Mouse (Mus musculus) MEL (cell line): ENCODE measurements around the gene Gpr82. TPM values are rescaled to one million over a fixed set of nuclear protein-coding genes. Genes with fewer than 3 reads are reported as not detected.

Source experiments
- DNase-seq: peaks from one replicate; pipeline ENCODE4 v3.0.0; 2011; ENCODE audit warnings: low read depth, low spot score
- H3K27ac ChIP-seq: 2 replicates; pipeline ENCODE4 v1.5.1; 2012; ENCODE audit warnings: low read depth, mild to moderate bottlenecking, control low read depth, low read length, moderate library complexity; ENCODE audit not compliant: control insufficient read depth
- H3K27me3 ChIP-seq, 2 experiments: fragments of 150-350 bp in 1 of 2; sonication (generic) in 1 of 2; 2 replicates each; pipeline ENCODE4 v1.6.1; 2012; ENCODE audit warnings: low read length in 2 of 2, mild to moderate bottlenecking in 2 of 2, improper control_type of control experiment in 1 of 2, moderate library complexity in 1 of 2; ENCODE audit not compliant: insufficient read depth in 2 of 2, control insufficient read depth in 1 of 2
- H3K36me3 ChIP-seq, 2 experiments: 2 replicates each; pipeline ENCODE4 v1.6.1; 2012 to 2014; ENCODE audit warnings: low read length in 2 of 2, improper control_type of control experiment in 1 of 2, inconsistent platforms in 1 of 2, mild to moderate bottlenecking in 1 of 2; ENCODE audit not compliant: insufficient read depth in 2 of 2, control insufficient read depth in 1 of 2
- H3K4me1 ChIP-seq, 2 experiments: fragments of 150-350 bp in 1 of 2; sonication (generic) in 1 of 2; 2 replicates each; pipeline ENCODE4 v1.6.1; 2012; ENCODE audit warnings: low read length in 2 of 2, improper control_type of control experiment in 1 of 2, mild to moderate bottlenecking in 1 of 2; ENCODE audit not compliant: insufficient read depth in 2 of 2, control insufficient read depth in 1 of 2
- H3K4me3 ChIP-seq, 2 experiments: fragments of 150-350 bp in 1 of 2; sonication (generic) in 1 of 2; 2 replicates each; pipeline ENCODE4 v1.5.1; 2012; ENCODE audit warnings: low read depth in 2 of 2, low read length in 2 of 2, mild to moderate bottlenecking in 2 of 2, moderate library complexity in 2 of 2, control low read depth in 1 of 2, improper control_type of control experiment in 1 of 2; ENCODE audit not compliant: control insufficient read depth in 1 of 2, insufficient read depth in 1 of 2
- H3K79me2 ChIP-seq: 2 replicates; pipeline ENCODE4 v1.6.1; 2012; ENCODE audit warnings: mild to moderate bottlenecking, low read length, moderate library complexity; ENCODE audit not compliant: control insufficient read depth, poor library complexity, insufficient read depth
- H3K9ac ChIP-seq: 2 replicates; pipeline ENCODE4 v1.6.1; 2012; ENCODE audit warnings: low read depth, mild to moderate bottlenecking, control low read depth, low read length, moderate library complexity; ENCODE audit not compliant: control insufficient read depth, poor library complexity, severe bottlenecking
- H3K9me3 ChIP-seq: fragments of 150-350 bp; sonication (generic); replicated peaks from 2 replicates; pipeline ENCODE4 v1.6.1; 2012; ENCODE audit warnings: mild to moderate bottlenecking, low read length, improper control_type of control experiment, moderate library complexity; ENCODE audit not compliant: insufficient read depth
- BHLHE40 ChIP-seq: IDR thresholded peaks from 2 replicates; pipeline ENCODE4 v1.6.1; 2012; ENCODE audit warnings: low read depth, mild to moderate bottlenecking, inconsistent platforms, low read length, improper control_type of control experiment, borderline replicate concordance
- CHD1 ChIP-seq: IDR thresholded peaks from 2 replicates; pipeline ENCODE4 v1.6.1; 2012; ENCODE audit warnings: low read depth, mild to moderate bottlenecking, inconsistent platforms, low read length, improper control_type of control experiment
- CHD2 ChIP-seq: IDR thresholded peaks from 2 replicates; pipeline ENCODE4 v1.6.1; 2011; ENCODE audit warnings: low read length, improper control_type of control experiment
- CTCF ChIP-seq, 3 experiments: IDR thresholded peaks in 2 of 3; conservative IDR thresholded peaks in 1 of 3; 2 replicates each; pipeline ENCODE4 v1.5.1; 2011 to 2012; ENCODE audit warnings: low read length in 3 of 3, low read depth in 2 of 3, mild to moderate bottlenecking in 2 of 3, improper control_type of control experiment in 1 of 3, inconsistent platforms in 1 of 3, mixed read lengths in 1 of 3, moderate library complexity in 1 of 3; ENCODE audit not compliant: control insufficient read depth in 1 of 3, insufficient read depth in 1 of 3, poor library complexity in 1 of 3, severe bottlenecking in 1 of 3
- E2F4 ChIP-seq: IDR thresholded peaks from 2 replicates; pipeline ENCODE4 v1.6.1; 2011; ENCODE audit warnings: low read depth, low read length, improper control_type of control experiment, borderline replicate concordance
- ELF1 ChIP-seq: IDR thresholded peaks from 2 replicates; pipeline ENCODE4 v1.6.1; 2014; ENCODE audit warnings: low read depth, mild to moderate bottlenecking, inconsistent platforms, low read length, improper control_type of control experiment, moderate library complexity
- EP300 ChIP-seq, 2 experiments: IDR thresholded peaks; 2 replicates each; pipeline ENCODE4 v1.6.1; 2011; ENCODE audit warnings: improper control_type of control experiment in 2 of 2, low read length in 2 of 2, low read depth in 1 of 2, mild to moderate bottlenecking in 1 of 2
- ETS1 ChIP-seq: IDR thresholded peaks from 2 replicates; pipeline ENCODE4 v1.6.1; 2012; ENCODE audit warnings: low read depth, mild to moderate bottlenecking, inconsistent platforms, low read length, improper control_type of control experiment, moderate library complexity
- GABPA ChIP-seq: IDR thresholded peaks from 2 replicates; pipeline ENCODE4 v1.6.1; 2012; ENCODE audit warnings: low read depth, mild to moderate bottlenecking, inconsistent platforms, low read length, improper control_type of control experiment, moderate library complexity
- GATA1 ChIP-seq: IDR thresholded peaks from 2 replicates; pipeline ENCODE4 v1.6.1; 2011; ENCODE audit warnings: low read depth, low read length, improper control_type of control experiment
- HCFC1 ChIP-seq: IDR thresholded peaks from 2 replicates; pipeline ENCODE4 v1.6.1; 2012; ENCODE audit warnings: low read depth, mild to moderate bottlenecking, inconsistent platforms, low read length, improper control_type of control experiment, moderate library complexity
- JUND ChIP-seq: IDR thresholded peaks from 2 replicates; pipeline ENCODE4 v1.6.1; 2011; ENCODE audit warnings: low read depth, mild to moderate bottlenecking, improper control_type of control experiment, low read length
- KAT2A ChIP-seq: conservative IDR thresholded peaks from 2 replicates; pipeline ENCODE4 v1.6.1; 2012; ENCODE audit warnings: low read depth, low read length, improper control_type of control experiment, inconsistent platforms
- MAFK ChIP-seq: IDR thresholded peaks from 2 replicates; pipeline ENCODE4 v1.6.1; 2011; ENCODE audit warnings: low read depth, mild to moderate bottlenecking, low read length, improper control_type of control experiment, borderline replicate concordance
- MAX ChIP-seq: IDR thresholded peaks from 2 replicates; pipeline ENCODE4 v1.6.1; 2011; ENCODE audit warnings: low read length, improper control_type of control experiment
- MAZ ChIP-seq: IDR thresholded peaks from 2 replicates; pipeline ENCODE4 v1.6.1; 2012; ENCODE audit warnings: low read depth, mild to moderate bottlenecking, inconsistent platforms, low read length, improper control_type of control experiment
- MEF2A ChIP-seq: IDR thresholded peaks from 2 replicates; pipeline ENCODE4 v1.6.1; 2014; ENCODE audit warnings: low read depth, mild to moderate bottlenecking, inconsistent platforms, low read length, improper control_type of control experiment; ENCODE audit not compliant: poor library complexity, insufficient replicate concordance, severe bottlenecking; ENCODE audit errors: extremely low read depth
- MXI1 ChIP-seq: IDR thresholded peaks from 2 replicates; pipeline ENCODE4 v1.6.1; 2011; ENCODE audit warnings: mild to moderate bottlenecking, low read depth, low read length, improper control_type of control experiment
- MYB ChIP-seq: IDR thresholded peaks from 2 replicates; pipeline ENCODE4 v1.6.1; 2011; ENCODE audit warnings: mild to moderate bottlenecking, low read depth, low read length, improper control_type of control experiment
- MYC ChIP-seq: IDR thresholded peaks from 2 replicates; pipeline ENCODE4 v1.6.1; 2011; ENCODE audit warnings: low read depth, mild to moderate bottlenecking, low read length, improper control_type of control experiment, moderate library complexity
- NELFE ChIP-seq: IDR thresholded peaks from 2 replicates; pipeline ENCODE4 v1.6.1; 2011; ENCODE audit warnings: low read depth, low read length, improper control_type of control experiment
- NRF1 ChIP-seq: IDR thresholded peaks from 2 replicates; pipeline ENCODE4 v1.6.1; 2014; ENCODE audit warnings: low read depth, mild to moderate bottlenecking, inconsistent platforms, low read length, improper control_type of control experiment, moderate library complexity; ENCODE audit not compliant: poor library complexity, insufficient read depth, severe bottlenecking
- POLR2A ChIP-seq, 2 experiments: IDR thresholded peaks; 2 replicates each; pipeline ENCODE4 v1.6.1; 2011 to 2012; ENCODE audit warnings: low read length in 2 of 2, mild to moderate bottlenecking in 2 of 2, control low read depth in 1 of 2, improper control_type of control experiment in 1 of 2, low read depth in 1 of 2, moderate library complexity in 1 of 2; ENCODE audit not compliant: control insufficient read depth in 1 of 2, insufficient read depth in 1 of 2, poor library complexity in 1 of 2
- POLR2AphosphoS2 ChIP-seq: IDR thresholded peaks from 2 replicates; pipeline ENCODE4 v1.6.1; 2011; ENCODE audit warnings: low read length, improper control_type of control experiment
- POLR2AphosphoS5 ChIP-seq: IDR thresholded peaks from 2 replicates; pipeline ENCODE4 v1.6.1; 2012; ENCODE audit warnings: low read depth, borderline replicate concordance, mild to moderate bottlenecking, inconsistent platforms, low read length, moderate library complexity, mixed read lengths
- RAD21 ChIP-seq: IDR thresholded peaks from 2 replicates; pipeline ENCODE4 v1.6.1; 2011; ENCODE audit warnings: mild to moderate bottlenecking, low read depth, low read length, improper control_type of control experiment
- RCOR1 ChIP-seq: IDR thresholded peaks from 2 replicates; pipeline ENCODE4 v1.6.1; 2012; ENCODE audit warnings: low read depth, mild to moderate bottlenecking, inconsistent platforms, low read length, improper control_type of control experiment
- SIN3A ChIP-seq: IDR thresholded peaks from 2 replicates; pipeline ENCODE4 v1.6.1; 2012; ENCODE audit warnings: low read length, improper control_type of control experiment, inconsistent platforms
- SMC3 ChIP-seq: IDR thresholded peaks from 2 replicates; pipeline ENCODE4 v1.6.1; 2011; ENCODE audit warnings: low read depth, low read length, improper control_type of control experiment
- TBP ChIP-seq: IDR thresholded peaks from 2 replicates; pipeline ENCODE4 v1.8.0; 2011; ENCODE audit warnings: low read depth, low read length, improper control_type of control experiment
- UBTF ChIP-seq: IDR thresholded peaks from 2 replicates; pipeline ENCODE4 v1.6.1; 2012; ENCODE audit warnings: low read depth, mild to moderate bottlenecking, inconsistent platforms, low read length, improper control_type of control experiment, moderate library complexity, borderline replicate concordance; ENCODE audit not compliant: insufficient read depth
- USF1 ChIP-seq: IDR thresholded peaks from 2 replicates; pipeline ENCODE4 v1.6.1; 2014; ENCODE audit warnings: low read depth, mild to moderate bottlenecking, inconsistent platforms, low read length, improper control_type of control experiment, moderate library complexity
- USF2 ChIP-seq, 2 experiments: IDR thresholded peaks; 2 replicates each; pipeline ENCODE4 v1.6.1; 2011 to 2012; ENCODE audit warnings: improper control_type of control experiment in 2 of 2, low read length in 2 of 2, borderline replicate concordance in 1 of 2, inconsistent platforms in 1 of 2, low read depth in 1 of 2, mild to moderate bottlenecking in 1 of 2; ENCODE audit not compliant: insufficient read depth in 1 of 2
- ZC3H11A ChIP-seq: IDR thresholded peaks from 2 replicates; pipeline ENCODE4 v1.6.1; 2012; ENCODE audit warnings: low read depth, mild to moderate bottlenecking, inconsistent platforms, low read length, improper control_type of control experiment
- ZKSCAN1 ChIP-seq: IDR thresholded peaks from 2 replicates; pipeline ENCODE4 v1.6.1; 2012; ENCODE audit warnings: low read depth, mild to moderate bottlenecking, inconsistent platforms, low read length, improper control_type of control experiment, moderate library complexity
- ZMIZ1 ChIP-seq: IDR thresholded peaks from 2 replicates; pipeline ENCODE4 v1.6.1; 2012; ENCODE audit warnings: low read depth, mild to moderate bottlenecking, inconsistent platforms, low read length, improper control_type of control experiment, moderate library complexity
- ZNF384 ChIP-seq: IDR thresholded peaks from 2 replicates; pipeline ENCODE4 v1.6.1; 2012; ENCODE audit warnings: low read depth, mild to moderate bottlenecking, inconsistent platforms, low read length, improper control_type of control experiment
- polyA plus RNA-seq, 2 experiments: library from polyadenylated mRNA; stranded (reverse) in 1 of 2; unstranded in 1 of 2; fragments of >175 nt in 1 of 2; fragments of >200 nt in 1 of 2; gene quantifications; 2 replicates each; pipeline versions ENCODE4 v1.2.1 to v1.2.4; 2012; ENCODE audit warnings: low replicate concordance in 2 of 2, low read depth in 1 of 2; ENCODE audit not compliant: insufficient read length in 2 of 2, insufficient read depth in 1 of 2, missing spikeins in 1 of 2
- total RNA-seq: library from RNA; depleted of rRNA; stranded (reverse); fragments of 300-350 nt; gene quantifications from 2 replicates; pipeline ENCODE4 v1.2.3, GENCODE M21; 2012

Gpr82 gene
- total and polyA plus RNA-seq, 3 experiments, result 0.06 to 0.12 TPM; not detected in 1

- Histone ChIP-seq H3K9ac (peak overlapping the region; percentile 76), H3K4me3 (peak overlapping the region; percentile 67 to 84), H3K4me1 (peaks cover 18 to 38% of the 10 kb centered on the region in 2 experiments), H3K36me3 (peaks cover 0 to 49% of the 10 kb centered on the region in 2 experiments; a peak in 2 of 4 replicates), H3K27ac (peak overlapping the region; percentile 89), H3K79me2 (no peaks in the 10 kb centered on the region), H3K27me3 (no peaks in the 10 kb centered on the region), H3K9me3 (no peaks in the 10 kb centered on the region)
- DNase-seq, result peak; percentile 73
- TF ChIP-seq SMC3, result peak; percentile 26
- 0 out of 2 replicates have a peak, but pooled peaks have one; percentile 31 for TF ChIP-seq MAZ
- TF ChIP-seq CHD1, result peak; percentile 31; the same call in 1 of the 2 replicates
- peak; percentile 70 for TF ChIP-seq MAX
- TF ChIP-seq USF1, result no peak
- peak; percentile 14; the same call in 1 of the 2 replicates for TF ChIP-seq ETS1
- peak in 1 of 2 experiments; percentile 13; a peak in 2 of 4 replicates for TF ChIP-seq EP300 (IDR thresholded peaks at IDR 0.05; ENCODE audit: low read depth in 1 of 2, low read length in 2 of 2)
- TF ChIP-seq HCFC1, result no peak
- TF ChIP-seq JUND, result no peak
- TF ChIP-seq RAD21, result no peak
- peak; percentile 51; the same call in 1 of the 2 replicates for TF ChIP-seq SIN3A
- no peak for TF ChIP-seq NRF1
- TF ChIP-seq CTCF (IDR thresholded peaks at IDR 0.05 in 2 of 3, conservative IDR thresholded peaks at IDR 0.05 in 1 of 3; ENCODE audit: control insufficient read depth in 1 of 3, insufficient read depth in 1 of 3, low read depth in 2 of 3, low read length in 3 of 3, poor library complexity in 1 of 3, severe bottlenecking in 1 of 3), result no peak
- no peak for TF ChIP-seq USF2 (IDR thresholded peaks at IDR 0.05; ENCODE audit: borderline replicate concordance in 1 of 2, insufficient read depth in 1 of 2, low read depth in 1 of 2, low read length in 2 of 2)
- no peak for TF ChIP-seq MYB
- TF ChIP-seq MYC, result no peak
- TF ChIP-seq ZNF384, result 0 out of 2 replicates have a peak, but pooled peaks have one; percentile 5
- no peak for TF ChIP-seq E2F4
- TF ChIP-seq POLR2AphosphoS2, result no peak
- TF ChIP-seq MXI1, result peak; percentile 49
- TF ChIP-seq MEF2A, result no peak
- TF ChIP-seq RCOR1, result no peak
- no peak for TF ChIP-seq ZC3H11A
- no peak for TF ChIP-seq MAFK
- TF ChIP-seq ELF1, result no peak
- TF ChIP-seq POLR2AphosphoS5, result no peak
- no peak for TF ChIP-seq BHLHE40
- TF ChIP-seq ZMIZ1, result 0 out of 2 replicates have a peak, but pooled peaks have one; percentile 26
- no peak for TF ChIP-seq CHD2
- no peak for TF ChIP-seq UBTF
- no peak for TF ChIP-seq KAT2A
- no peak for TF ChIP-seq ZKSCAN1
- TF ChIP-seq GATA1, result no peak
- no peak for TF ChIP-seq TBP
- peak in 1 of 2 experiments; percentile 17; a peak in 1 of 4 replicates for TF ChIP-seq POLR2A (IDR thresholded peaks at IDR 0.05; ENCODE audit: control insufficient read depth in 1 of 2, insufficient read depth in 1 of 2, low read depth in 1 of 2, low read length in 2 of 2, poor library complexity in 1 of 2)
- 0 out of 2 replicates have a peak, but pooled peaks have one; percentile 34 for TF ChIP-seq NELFE
- no peak for TF ChIP-seq GABPA
These were observed 5.3 kb upstream of the Gpr82 start for GRCm38 (mm10) chrX:13655906-13656305.
